Mouse (Mus musculus) fibroblast of lung, adult 2 months (primary cell): ENCODE results near the gene Ccrl2.

ENCODE experiments used
- DNase-seq: peaks from one replicate; pipeline ENCODE4 v3.0.0-alpha.2; 2011; ENCODE audit warnings: low read depth

The Ccrl2 gene

DNA sequence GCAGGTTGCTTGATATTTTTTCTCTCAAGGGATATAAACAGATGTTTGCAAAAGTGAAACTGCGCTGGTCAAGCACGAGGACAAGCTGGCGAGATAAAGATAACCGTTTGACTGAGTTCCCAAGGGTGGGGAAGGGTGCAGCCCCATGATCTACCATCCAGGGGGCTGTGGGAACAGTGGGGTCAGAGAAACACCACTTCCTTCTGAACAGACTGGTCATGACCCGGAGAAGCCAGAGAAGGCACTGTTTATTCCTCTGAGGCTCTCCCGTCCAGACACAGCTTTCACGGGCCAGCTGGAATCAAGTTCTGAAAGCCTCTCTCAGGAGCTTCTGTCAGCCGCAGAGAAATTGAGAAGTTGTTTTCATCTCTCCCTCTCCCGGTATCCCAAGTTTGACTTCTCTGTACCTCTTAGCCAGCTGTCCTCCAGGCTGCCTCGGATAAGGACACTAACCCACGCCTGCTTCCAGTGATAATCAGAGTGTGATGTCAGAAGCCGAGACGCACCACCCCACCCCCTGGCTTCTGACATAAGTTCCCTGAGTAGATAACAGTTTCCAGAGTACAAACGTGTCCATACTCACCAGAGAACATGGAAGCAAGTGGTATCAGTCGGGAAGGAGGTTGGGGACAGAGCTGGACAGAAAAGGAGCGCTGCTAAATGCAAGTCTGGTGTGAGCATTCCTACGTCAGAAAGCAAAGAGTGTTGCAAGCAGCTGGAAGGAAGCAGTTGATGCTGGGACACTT, at the start of gene Ccrl2:
TSS of gene Ccrl2 (minus strand) at position 722 of the 746 bp plus-strand sequence.
- DNase-seq = peak; percentile 41

DNA sequence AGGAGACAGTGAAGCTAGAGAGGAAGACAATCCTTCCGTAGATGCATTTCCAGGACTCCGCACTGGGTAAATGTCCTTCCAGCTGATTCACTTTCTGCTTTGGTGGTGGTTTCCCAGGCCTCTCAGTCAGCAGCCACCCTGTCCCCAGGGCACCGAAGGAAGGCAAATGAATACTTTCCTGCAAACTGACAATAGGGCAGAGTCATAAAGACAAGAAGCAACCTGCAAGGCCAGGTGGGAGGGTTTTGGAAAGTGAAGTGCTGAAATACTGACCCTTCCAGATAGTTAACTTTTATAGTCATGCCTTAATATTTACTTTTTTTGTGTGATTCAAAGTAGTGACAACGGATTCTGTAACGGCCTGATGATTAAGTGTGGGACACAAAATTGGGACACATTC, 46.6 kb upstream of the Ccrl2 start:
- DNase-seq = no peak

DNA sequence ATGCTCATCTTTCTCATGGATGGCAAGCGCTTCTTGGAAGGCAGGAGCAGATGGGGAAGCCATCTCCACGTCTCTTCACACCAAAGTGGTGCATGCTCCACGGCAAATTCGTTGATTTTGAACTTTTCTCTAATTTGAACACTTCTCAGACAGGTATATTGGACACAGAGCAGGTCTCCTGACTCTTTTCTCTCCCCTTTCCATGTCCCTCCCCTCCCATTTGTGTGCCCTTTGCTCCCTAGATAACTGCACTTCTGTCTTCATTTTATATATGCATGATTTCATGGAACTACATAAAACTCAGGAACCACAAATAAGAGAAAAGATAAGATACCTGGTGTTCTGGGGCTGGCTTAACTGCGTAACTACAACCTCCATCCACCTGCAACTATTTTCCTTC, 46.0 kb upstream of the Ccrl2 start:
- DNase-seq = no peak

DNA sequence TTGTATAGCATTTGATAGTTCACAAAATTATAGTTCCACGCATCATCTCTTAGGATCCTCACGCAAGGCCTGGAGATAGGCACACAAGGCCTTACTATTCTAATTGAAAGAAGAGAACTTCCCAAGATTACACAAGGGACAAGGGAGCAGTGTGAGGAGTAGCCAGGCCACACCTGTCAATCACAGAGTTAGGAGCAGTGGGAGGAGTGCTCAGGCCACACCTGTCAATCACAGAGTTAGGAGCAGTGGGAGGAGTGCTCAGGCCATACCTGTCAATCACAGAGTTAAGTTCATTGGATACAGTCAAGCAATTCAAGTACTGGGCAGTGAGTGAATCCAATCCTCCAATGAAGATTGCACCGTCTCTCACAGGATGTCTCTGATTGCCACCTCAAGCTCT, 43.1 kb upstream of the Ccrl2 start:
- no peak for DNase-seq

DNA sequence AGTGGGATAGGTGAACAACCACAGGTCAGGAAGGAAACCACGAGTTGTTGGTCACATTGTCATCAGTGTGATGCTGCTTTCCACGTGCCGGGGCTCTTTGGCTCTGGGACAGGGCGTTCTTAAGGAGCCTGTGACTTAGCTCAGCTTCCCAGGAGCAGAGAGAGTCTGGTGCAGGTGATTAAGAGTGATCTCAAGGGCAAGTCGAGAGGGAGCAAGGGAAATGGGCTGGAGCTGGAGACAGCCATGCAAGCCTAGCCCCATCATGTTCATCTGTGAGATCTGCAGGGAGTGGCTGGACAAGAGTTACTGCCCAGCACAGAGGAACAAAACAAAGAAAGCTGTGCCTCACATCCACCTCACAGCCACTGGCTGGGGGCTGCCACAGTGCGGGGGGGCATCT, 40.2 kb upstream of the Ccrl2 start:
- DNase-seq = no peak

DNA sequence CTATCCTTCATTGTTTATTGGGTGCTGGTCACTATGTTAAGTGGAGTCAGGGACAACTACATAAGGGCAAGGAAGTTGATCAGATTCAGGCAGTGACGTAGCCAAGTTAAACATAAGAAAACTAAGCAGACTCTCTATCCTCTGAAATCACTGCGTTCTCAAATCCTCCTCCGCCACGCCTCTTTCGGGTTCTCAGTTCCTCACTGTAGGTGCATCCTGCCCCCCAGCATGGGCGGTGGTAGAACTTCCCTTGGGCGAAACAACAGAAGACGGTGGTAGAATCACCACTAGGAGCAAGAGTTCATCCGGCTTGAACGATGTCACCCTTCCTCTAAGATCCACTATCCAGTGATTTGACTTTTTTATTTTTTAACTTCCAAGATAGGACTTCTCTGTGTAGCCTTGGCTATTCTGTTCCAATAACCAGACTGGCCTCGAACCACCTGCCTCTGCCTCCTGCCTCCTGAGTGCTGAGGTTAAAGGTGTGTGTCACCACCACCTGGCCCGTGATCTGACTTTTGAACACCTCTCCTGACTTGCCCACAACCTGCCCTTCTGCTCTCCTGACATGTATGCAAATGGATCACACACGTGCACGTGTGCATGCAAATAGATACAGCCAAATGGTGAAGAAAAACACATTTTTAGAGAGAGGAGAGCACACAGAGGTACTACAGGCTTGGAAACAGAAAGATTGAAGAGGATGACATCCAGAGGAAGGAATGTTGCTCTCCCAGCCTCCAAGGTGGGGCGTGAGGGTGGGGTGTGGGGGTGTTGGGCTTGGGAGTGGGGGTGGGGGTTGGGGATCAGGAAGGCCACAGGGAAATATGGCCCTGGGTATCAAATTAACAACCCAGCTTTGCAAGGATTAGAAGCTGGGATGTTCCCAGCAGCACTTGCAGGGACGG, 39.4 kb upstream of the Ccrl2 start:
- no peak for DNase-seq

DNA sequence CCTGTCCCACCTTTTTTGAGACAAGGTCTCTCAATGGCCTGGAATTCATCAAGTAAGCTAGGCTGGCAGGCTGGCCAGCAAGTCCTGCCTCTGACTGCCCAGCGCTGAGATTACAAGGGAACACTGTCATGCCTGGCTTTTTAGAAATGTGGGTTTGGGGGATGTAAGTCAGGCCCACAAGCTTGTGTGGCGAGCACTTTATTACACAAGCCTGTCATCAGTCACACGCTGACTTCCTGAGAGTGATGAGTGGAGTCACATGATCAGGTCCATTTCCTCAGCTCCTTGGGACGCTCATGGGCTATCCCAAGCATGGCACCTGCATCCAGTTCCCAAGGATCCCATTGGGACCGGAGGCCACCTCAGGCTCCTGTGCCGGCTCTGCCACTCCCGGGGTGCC, 38.4 kb upstream of the Ccrl2 start:
- DNase-seq = no peak

DNA sequence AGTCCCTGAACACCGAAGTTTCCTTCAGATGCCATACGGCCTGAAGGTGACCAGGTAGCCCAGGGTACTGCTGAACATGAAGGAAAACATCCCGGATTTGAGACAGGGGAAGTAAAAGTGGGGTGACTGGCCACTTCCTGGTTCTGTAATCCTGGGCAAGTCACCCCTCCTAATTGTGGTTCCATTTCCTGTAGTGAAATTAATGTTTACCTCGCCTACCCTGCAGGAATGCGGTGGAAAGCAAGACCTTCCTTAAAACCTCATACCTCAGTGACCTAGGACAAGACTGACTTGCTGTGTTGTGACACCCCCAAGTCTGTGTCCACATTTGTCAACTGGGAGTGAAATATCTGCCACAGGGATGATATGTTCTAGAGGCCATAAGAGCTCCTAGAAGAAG, 37.3 kb upstream of the Ccrl2 start:
- DNase-seq = no peak

DNA sequence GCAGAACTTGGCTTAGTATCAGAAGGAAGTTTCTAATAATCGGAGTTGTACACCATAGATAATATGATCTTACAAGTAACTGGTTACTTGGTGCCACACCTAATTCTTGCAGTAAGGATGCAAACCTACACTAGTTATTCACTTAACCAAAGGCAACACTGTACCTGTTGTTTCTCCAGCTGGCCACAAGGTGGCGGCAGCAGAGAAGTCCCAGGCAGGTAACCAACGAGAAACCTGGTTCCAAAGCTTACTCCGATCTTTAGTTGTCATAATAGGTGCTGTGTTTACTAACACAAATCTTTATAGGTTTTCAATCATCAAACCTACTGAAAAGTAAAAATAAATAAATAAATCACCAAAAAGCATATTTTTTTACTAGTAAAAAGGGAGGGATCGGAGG, 35.8 kb upstream of the Ccrl2 start:
- DNase-seq = no peak

DNA sequence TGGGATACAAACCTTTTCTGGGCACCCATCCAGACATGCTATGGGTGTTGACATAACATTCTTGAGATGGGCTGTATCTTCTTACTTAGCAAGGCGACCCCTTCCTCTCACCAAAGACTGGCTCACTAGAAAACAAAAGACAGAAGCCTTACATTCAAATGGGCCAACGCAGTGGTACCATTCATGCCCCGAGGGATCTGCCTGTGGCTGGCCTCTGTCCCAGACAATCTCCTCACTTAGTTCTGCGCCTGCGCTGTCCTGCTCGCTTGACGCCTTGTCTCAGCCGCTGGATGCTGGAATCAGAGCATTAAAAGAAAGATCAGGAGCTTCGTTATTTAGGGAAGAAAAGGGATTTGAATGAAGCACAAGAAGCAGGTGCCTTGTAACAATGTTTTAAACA, 35.3 kb upstream of the Ccrl2 start:
- DNase-seq = no peak

DNA sequence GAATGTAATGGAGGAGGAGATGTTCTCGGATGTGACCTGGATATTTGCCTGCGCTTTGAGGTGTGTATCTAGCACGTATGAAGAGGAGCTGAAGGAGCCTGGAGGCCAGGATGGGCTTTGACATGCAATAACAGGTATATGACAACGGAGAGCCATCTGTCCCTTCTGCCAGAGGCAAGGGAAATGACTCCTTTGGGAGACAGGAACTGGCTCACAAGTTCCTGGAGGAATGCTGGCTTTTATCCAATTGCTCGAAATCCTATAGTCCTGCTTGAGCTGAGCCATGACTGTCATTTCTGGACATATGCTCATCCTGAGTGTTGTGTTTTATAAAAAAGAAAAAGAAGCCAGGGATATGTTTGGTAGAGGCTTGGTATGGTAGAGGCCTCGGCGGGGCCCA, 31.6 kb upstream of the Ccrl2 start:
- DNase-seq = no peak

DNA sequence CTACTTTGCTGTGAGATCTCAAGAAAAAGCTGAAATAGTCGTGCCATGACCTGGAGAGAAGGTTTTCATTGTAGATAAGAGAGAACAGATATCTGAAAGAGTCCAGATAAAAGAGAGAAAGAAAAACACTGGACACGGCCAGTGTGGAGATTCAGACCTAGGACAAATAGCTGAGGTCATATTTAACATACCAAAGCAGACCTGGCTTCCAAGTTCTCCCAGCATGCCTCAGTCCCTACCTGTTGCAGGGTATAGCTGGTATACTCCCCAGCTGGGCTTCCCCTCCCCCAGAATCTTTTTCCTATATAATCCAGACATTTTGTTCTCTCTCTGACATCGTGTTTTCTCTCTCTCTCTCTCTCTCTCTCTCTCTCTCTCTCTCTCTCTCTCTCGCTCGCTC, 30.6 kb upstream of the Ccrl2 start:
- no peak for DNase-seq

DNA sequence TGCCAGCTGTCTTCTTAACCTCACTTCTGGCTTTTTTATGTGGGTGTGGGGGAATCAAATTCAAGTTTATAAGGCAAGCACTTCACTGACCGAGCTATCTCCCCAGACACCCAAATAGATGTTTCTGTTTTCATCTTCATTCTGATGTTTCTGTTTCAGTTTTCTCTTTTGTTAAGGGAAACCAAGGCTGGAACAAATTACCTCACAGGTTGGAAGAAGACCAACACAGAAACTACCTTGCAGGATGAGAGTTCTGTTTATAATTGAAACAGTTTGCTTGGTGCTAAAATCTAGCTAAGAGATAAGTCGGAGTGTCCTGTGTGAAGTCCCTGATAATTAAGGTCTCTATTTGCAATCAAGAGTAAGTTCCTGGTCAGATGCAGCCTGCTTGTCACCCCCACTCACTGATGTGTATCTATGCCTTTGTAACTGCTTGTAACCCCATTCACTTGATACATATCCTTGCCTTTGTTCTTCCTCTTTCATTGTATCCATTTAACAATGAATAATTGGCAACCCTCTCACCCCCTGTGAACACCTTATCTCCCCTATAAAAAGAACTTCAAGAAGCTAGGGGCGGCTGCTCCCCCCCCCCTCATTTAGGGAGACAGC, 29.8 kb upstream of the Ccrl2 start:
- DNase-seq = no peak

DNA sequence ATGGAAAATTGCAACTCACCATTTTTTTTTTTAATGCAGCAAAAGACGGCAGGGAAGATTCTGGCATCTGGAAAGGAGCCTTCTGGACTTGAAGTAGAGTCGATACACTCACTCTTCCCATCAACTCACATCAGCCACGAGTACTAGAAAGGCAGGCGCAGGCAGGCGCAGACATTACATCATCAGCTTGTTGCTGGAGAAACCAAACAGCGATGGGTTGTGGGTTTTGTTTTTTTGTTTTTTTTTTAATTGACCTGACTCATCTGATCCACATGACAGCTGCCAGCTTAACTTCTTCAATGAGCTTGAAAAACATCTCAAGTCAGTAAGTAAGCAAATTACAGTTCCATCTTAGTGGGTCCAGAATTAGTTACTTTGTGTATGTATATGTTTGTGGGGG, 28.8 kb upstream of the Ccrl2 start:
- DNase-seq = peak; percentile 9

DNA sequence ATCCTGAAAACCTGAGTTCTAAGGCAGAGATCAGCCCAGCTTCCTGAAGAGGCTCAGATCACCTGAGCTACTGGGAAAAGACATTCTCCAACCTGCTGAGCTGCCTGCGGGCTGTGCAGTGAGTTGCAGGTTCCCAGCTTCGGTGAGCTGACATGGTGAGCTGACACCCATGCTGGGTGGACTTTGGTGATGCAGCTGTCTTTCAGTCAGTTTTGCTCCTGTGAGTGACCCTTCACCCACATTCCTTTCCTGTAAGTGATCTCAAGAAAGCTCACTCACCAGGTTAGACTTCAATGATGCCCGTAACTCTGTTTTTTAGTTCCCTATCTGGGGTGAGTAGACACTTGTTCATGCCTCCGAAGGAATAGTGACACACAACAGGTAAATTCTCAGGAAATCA, 28.0 kb upstream of the Ccrl2 start:
- DNase-seq = no peak

DNA sequence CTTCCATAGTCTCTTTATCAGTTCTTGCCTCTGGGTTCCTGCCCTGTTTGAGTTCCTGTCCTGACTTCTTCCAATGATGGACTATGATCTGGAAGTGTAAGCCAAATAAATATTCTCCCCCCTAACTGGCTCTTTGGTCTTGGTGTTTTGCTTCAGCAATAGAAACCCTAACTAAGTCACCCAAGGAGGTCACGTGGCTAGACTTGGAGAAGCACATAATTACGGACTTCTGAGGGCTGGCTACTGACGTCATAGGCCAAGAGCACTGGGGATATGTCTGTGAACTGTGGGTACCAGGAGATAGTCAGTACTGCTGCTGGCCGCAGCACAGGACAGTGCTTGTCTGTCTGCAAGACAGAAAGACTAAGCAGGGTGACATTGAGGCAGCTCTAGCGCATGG, 24.4 kb upstream of the Ccrl2 start:
- DNase-seq = no peak

DNA sequence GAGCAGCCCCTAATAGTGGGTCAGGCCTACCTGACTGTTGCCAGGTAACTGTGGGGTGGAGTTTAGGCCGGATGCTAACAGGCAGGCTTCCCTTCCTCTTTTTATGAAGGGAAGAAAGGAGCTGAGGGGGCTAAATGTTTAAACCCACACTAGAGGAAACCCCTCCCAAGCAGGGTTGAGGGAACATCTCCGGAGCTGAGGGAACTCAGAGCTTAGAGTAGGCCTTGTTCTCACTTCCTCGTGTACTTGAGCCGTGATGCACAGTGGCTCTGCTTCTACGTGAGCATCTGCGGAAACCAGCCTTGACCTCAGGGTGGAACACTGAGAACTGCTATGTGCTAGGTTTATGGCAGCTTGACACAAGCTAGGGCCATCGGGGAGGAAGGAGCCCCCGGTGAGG, 23.5 kb upstream of the Ccrl2 start:
- no peak for DNase-seq

DNA sequence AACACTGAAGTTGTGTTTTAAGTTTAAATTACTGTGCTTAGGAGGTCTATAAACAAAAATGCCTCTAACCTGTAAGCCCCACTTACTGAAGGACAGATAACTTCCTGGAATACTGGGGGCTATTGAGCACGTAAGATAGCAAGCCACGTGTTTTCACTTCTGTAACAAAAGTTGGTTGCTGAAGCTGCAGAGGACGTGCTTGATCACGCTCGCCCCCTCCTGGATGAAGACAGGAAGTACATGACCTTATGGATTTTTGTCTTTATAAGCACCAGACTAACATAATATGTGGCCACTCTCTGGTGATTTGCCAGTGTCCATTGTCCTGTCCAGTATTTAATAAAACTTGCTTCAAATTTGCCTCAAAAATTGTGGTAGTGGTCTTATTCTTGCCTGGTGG, 20.4 kb upstream of the Ccrl2 start:
- DNase-seq = no peak

DNA sequence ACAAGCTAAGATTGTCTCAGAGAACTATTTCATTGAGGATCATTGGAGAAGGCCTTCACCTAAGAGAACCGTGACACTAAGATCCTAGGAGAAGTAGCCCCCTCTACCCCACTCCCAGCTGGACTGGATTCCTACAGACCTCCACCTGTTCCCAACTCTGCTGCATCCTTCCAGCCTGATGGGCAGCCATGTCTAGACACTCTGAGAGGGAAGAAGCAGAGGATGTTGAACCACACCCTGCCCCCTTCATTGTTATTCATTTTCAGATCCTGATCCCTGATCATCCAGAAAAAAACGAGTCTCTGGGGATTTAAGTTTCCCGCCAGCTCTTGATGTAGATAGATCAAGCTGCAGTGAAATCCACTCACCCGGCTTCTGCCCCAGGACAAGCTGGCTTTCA, 15.7 kb upstream of the Ccrl2 start:
- no peak for DNase-seq

DNA sequence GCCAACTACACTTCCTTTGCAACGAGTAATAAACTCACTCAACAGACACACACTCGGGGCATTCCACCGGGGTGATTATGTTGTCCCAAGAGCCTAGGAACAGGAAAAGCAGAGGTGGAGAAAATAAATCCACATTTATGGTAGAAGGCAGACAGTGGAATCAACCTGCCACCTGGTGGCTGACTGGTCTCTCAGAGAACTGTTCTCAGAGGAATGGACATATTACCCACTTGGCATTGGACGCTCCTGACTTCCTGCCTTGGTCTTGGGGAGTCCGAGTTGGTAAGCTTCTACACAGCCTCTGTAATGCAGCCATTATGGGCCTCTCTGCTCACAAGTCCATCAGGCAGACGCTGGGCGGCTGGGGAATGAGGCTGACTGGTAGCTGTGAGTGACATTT, 14.9 kb upstream of the Ccrl2 start:
- DNase-seq = peak; percentile 44

DNA sequence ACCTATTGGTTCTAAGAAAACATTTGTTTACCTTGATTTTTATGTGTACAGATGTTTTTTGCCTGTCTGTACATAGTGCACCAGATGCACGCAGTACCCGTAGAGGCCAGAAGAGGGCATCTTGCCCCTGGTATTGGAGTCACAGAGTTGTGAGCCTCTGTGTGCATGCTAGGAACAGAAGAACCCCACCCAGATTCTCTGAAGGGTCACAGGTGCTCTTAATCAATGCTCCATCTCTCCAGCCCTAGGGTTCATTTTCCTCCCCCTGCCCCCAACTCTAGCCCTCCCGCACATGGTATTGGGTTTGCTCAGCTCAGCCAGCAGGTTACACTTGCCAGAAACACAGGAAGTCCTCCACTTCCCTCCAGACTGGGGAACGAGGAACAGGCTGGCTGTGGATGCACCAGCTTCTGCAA, 13.2 kb upstream of the Ccrl2 start:
- no peak for DNase-seq

DNA sequence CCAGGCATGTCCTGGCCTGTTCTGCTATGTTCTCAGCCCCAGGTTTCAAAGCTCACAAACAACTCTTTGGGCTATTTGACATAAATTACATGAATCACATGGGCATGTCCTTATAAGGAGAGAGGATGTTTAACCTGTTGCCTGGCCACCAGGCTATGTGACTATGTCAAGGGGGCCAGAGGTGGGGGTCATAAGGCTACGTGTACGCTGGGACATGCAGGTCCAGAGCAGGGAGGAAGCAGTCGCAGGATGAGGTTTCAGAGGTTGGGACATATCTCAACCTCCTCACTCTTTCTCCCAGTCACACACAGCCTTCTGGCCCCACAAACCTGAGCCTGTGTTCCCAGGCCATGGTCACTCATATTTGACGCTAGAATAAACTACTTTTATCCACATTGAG, 9.7 kb upstream of the Ccrl2 start:
- no peak for DNase-seq

DNA sequence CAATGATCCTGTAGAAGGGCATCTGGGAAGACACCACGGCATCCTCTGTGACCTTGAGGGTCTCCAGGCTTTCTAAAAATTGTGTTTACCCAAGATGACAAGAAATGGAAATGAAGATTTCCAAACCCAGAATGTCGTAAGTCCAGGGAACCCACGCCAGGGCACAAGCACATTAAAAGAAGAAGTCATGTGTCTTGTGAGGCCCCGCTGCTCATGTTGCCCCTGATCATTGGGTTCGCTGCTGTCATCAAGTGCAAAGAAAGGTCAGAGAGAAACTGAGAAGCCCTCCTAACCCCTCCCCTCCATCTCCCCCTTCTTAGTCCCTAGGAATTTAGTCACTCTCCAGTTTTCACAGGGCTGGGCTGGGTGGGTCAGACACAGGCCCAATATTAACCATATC, 5.5 kb upstream of the Ccrl2 start:
- no peak for DNase-seq
